Mouse (Mus musculus): ENCODE measurements around the gene Vmn1r208.
"Not testable (repeated sequence)": the region's sequence is repeated elsewhere in the genome, so short reads cannot be mapped to it uniquely, and the experiment has no call there.

GRCm38 (mm10) chr13:22821601-22822000 lies 44.4 kb upstream of the Vmn1r208 start:
- TF ChIP-seq CTCF, EP300 (IDR thresholded peaks at IDR 0.05; ENCODE audit: low read depth): not testable (repeated sequence)

All from heart, postnatal 0 days (tissue).